ENCODE assay signal across 8 mouse cellular contexts in the genomic region with DNA sequence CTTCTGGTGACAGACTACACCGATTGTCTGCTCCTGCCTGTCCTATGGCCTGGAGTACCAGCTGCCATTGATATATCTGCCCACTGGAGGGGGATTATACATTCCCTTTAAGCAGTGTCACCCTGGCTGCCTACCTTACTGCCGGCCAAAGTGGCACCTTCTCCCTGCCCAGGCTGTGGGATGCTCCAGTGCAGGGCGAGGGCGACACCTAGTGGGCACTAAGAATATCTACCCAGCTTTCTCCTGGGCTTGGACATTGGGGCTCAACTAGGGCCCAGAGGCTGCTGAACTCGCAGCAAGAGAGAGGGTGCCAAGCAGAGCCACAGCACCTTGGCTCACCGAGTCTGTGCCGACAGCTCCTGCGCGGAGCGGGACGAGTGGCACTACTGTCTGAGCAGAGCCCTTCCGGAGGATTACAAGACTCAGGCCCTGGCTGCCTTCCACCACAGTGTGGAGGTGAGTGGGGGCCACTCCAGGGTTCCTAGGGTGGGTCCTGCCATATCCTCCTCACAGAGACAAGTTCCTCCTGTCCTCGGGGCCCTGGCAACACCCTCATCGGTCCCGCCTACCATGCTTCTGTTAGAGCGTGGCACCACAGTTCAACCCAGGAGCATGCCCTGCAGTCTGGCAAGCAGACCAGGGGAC. TPM values are rescaled to one million over a fixed set of nuclear protein-coding genes. Genes with fewer than 3 reads are reported as not detected.
DNase-seq lines count a peak whose midpoint lies in the region; ATAC-seq and TF ChIP-seq lines count a peak whose summit lies in the region.

No protein-coding gene starts in this region.

- H3K36me3 ChIP-seq in forebrain, embryonic 12.5 days (replicated peaks), result no peaks in the 10 kb centered on the region
- 0 out of 2 replicates have a peak, but pooled peaks cover 3% of the 10 kb centered on the region for H3K36me3 ChIP-seq in lung, embryonic 14.5 days (ENCODE audit: insufficient read depth)

- H3K4me3 ChIP-seq in forebrain, embryonic 12.5 days (replicated peaks), result no peak overlapping the region
- no peak overlapping the region for H3K4me3 ChIP-seq in lung, embryonic 14.5 days (ENCODE audit: low read depth, low read length)
- no peak overlapping the region for H3K4me3 ChIP-seq in olfactory bulb, adult 2 months (ENCODE audit: insufficient read depth, low read depth, low read length)

- TF ChIP-seq POLR2A in olfactory bulb, adult 2 months (IDR thresholded peaks at IDR 0.05; ENCODE audit: insufficient read depth, low read depth, low read length), result no peak

- H3K4me1 ChIP-seq in forebrain, embryonic 12.5 days, result no peaks in the 10 kb centered on the region
- no peaks in the 10 kb centered on the region for H3K4me1 ChIP-seq in lung, embryonic 14.5 days (ENCODE audit: insufficient read depth)
- H3K4me1 ChIP-seq in olfactory bulb, adult 2 months (ENCODE audit: control insufficient read depth, insufficient read depth, low read length), result peaks cover 25% of the 10 kb centered on the region

- peak; percentile 85 for DNase-seq in ES-CJ7 (ENCODE audit: low read depth, low spot score)
- DNase-seq in c-Kit-positive CD71-positive TER-119-positive erythroid progenitor cells, embryonic 14.5 days (ENCODE audit: low spot score), result peak; percentile 57
- peak; percentile 42 for DNase-seq in heart, postnatal 25 days (ENCODE audit: low spot score)
- peak; percentile 36 to 75 for DNase-seq in layer of hippocampus, adult 18-20 months (ENCODE audit: low spot score in 2 of 2)
- peak; percentile 88 for DNase-seq in lung, embryonic 14.5 days
- DNase-seq in thymus, adult 18-20 months, result peak; percentile 15 to 23

- peaks cover 10% of the 10 kb centered on the region; the same call in 1 of the 2 replicates for H3K27me3 ChIP-seq in forebrain, embryonic 12.5 days
- no peaks in the 10 kb centered on the region for H3K27me3 ChIP-seq in lung, embryonic 14.5 days (ENCODE audit: insufficient read depth, low read length)

- no peak overlapping the region for H3K9ac ChIP-seq in forebrain, embryonic 12.5 days
- H3K9ac ChIP-seq in lung, embryonic 14.5 days, result no peak overlapping the region

- intact Hi-C loops in heart, postnatal 25 days (cut with DNase I), result loop anchor here (1.0 to 2.0 kb wide), 2 partner anchors 166 to 290 kb away; no protein-coding TSS in a partner anchor

- ATAC-seq in forebrain, embryonic 12.5 days (ENCODE audit: low FRiP score), result peak; percentile 89
- peak; percentile 79 for ATAC-seq in lung, embryonic 14.5 days (ENCODE audit: insufficient read depth)

- H3K4me2 ChIP-seq in forebrain, embryonic 12.5 days, result no peak overlapping the region
- H3K4me2 ChIP-seq in lung, embryonic 14.5 days, result no peak overlapping the region

- 34% methylated on average over 16 of the region's 16 CpGs for WGBS in forebrain, embryonic 12.5 days
- WGBS in lung, embryonic 14.5 days, result 31% methylated on average over 16 of the region's 16 CpGs
- WGBS in olfactory bulb, adult 2 months, result 23% methylated on average over 16 of the region's 16 CpGs

- no peak overlapping the region for H3K27ac ChIP-seq in forebrain, embryonic 12.5 days
- H3K27ac ChIP-seq in lung, embryonic 14.5 days (ENCODE audit: low read depth), result no peak overlapping the region
- H3K27ac ChIP-seq in olfactory bulb, adult 2 months (ENCODE audit: insufficient read depth, low read depth, low read length), result no peak overlapping the region

- peak; percentile 99 for TF ChIP-seq CTCF in lung, embryonic 14.5 days (IDR thresholded peaks at IDR 0.05; ENCODE audit: low read depth)
- TF ChIP-seq CTCF in olfactory bulb, adult 2 months (IDR thresholded peaks at IDR 0.05; ENCODE audit: insufficient read depth, low read depth, low read length), result peak; percentile 93

- no peaks in the 10 kb centered on the region for H3K9me3 ChIP-seq in forebrain, embryonic 12.5 days
- H3K9me3 ChIP-seq in lung, embryonic 14.5 days (ENCODE audit: low read depth, low read length), result no peaks in the 10 kb centered on the region

RNA-seq across cellular contexts. Expression of gene Nr2c2, which starts 23.9 kb away (rescaled TPM):
- polyA plus RNA-seq in forebrain, embryonic 12.5 days (2016; fragmentation: Nextera tagmentation; extraction: Ambion mirVana), result 24.0 and 36.0 TPM in 2 replicates
- total RNA-seq in heart, postnatal 25 days (2021), result 10 to 100 TPM; 23.4 to 27.6 TPM
- total RNA-seq in layer of hippocampus, adult 18-20 months (2021), result 10 to 100 TPM; 82.1 to 88.0 TPM
- polyA plus RNA-seq in lung, embryonic 14.5 days (2014; fragmentation: Nextera tagmentation; extraction: Ambion mirVana), result 32.3 and 33.4 TPM in 2 replicates
- not detected in 2 replicates for polyA plus RNA-seq in olfactory bulb, adult 2 months (2012; ENCODE audit: insufficient read depth, insufficient read length, low replicate concordance, missing spikeins)

Comparison
In these comparisons a context has a peak if more than half of its experiments do, and no peak if none do; other contexts are left out.
1. DNase-seq: peak in every context shown above with its lines; median percentile 88 in lung, embryonic 14.5 days; 85 in ES-CJ7; 57 in c-Kit-positive CD71-positive TER-119-positive erythroid progenitor cells, embryonic 14.5 days; 56 in layer of hippocampus, adult 18-20 months; 42 in heart, postnatal 25 days; 19 in thymus, adult 18-20 months.